Mouse (Mus musculus) lung, postnatal 0 days (tissue): ENCODE measurements around the gene Thegl.

Experiments
- CTCF ChIP-seq: IDR thresholded peaks from 2 replicates; pipeline ENCODE4 v1.5.1; 2016; ENCODE audit warnings: antibody characterized with exemption, mild to moderate bottlenecking
- EP300 ChIP-seq: IDR thresholded peaks from 2 replicates; pipeline ENCODE4 v1.6.1; 2016; ENCODE audit warnings: antibody characterized with exemption, mild to moderate bottlenecking, control low read depth

- TF ChIP-seq CTCF (no peak), EP300 (no peak)
Observed at GRCm38 (mm10) chr5:77080761-77081160, 64.9 kb downstream of the Thegl start.
